Mouse (Mus musculus): ENCODE measurements at regions not wholly inside any gene's neighbourhood (a gene's known extent, or its start where the extent isn't known, plus 50 kb on each side); places are given as distances from the start of the nearest gene placed in this dataset.
A peak's percentile ranks its signal among the peaks of the same experiment; 100 is the strongest.

DNA sequence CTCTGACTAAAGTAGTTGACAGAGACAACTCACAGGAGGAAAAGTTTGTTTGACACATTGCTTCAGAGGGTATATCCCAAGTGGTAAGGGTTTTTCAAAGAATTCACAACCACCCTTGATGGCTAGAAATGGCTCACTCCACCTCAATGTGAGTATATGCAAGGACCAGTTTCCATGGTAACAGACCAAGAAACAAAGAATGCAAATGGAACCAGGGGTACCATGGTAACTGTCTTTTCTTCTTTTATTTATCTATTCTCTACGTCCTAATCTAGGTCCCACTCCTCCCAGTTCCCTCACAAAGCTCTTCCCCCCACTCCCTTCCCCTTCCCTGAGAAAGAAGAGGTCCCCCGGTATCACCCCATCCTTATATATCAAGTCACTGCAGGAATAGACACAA lies 57.5 kb downstream of the Ins1 start:
- Histone ChIP-seq H3K9ac (replicated peaks; ENCODE audit: low read depth, low read length) (no peak overlapping the region), H3K9me3 (ENCODE audit: control insufficient read depth, low read length) (no peaks in the 10 kb centered on the region), H3K4me3 (replicated peaks; ENCODE audit: low read length) (no peak overlapping the region), H3K36me3 (ENCODE audit: control insufficient read depth, insufficient read depth) (no peaks in the 10 kb centered on the region), H3K27me3 (replicated peaks; ENCODE audit: control insufficient read depth, insufficient read depth, low read length) (no peaks in the 10 kb centered on the region), H3K4me2 (ENCODE audit: low read length) (no peak overlapping the region), H3K27ac (ENCODE audit: low read length) (no peak overlapping the region), H3K4me1 (replicated peaks; ENCODE audit: control insufficient read depth, insufficient read depth, low read length) (no peaks in the 10 kb centered on the region)
- WGBS, result 19% methylated on average over 2 of the region's 2 CpGs
- no peak for ATAC-seq

DNA sequence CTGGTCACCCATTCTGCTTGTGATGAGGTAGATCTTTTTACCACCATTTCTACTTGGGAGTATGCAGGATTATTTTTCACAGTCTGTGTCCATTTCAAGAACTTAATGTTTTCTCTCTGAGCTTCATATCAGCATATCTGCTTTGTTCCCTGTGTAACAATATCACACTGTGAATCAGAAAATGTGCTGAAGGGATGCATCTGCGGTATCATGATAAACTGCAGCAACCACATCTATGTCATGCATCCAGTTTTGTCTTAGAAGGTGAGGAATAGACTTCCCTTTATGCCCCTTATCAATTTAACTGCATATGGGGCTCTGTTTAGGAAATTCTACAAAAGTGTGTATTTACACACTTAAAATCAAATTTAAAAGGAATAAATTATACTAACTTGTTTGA lies 67.3 kb downstream of the Ins1 start:
- Histone ChIP-seq H3K4me1 (replicated peaks; ENCODE audit: control insufficient read depth, insufficient read depth, low read length) (no peaks in the 10 kb centered on the region), H3K36me3 (ENCODE audit: control insufficient read depth, insufficient read depth) (no peaks in the 10 kb centered on the region), H3K27ac (ENCODE audit: low read length) (no peak overlapping the region), H3K9me3 (ENCODE audit: control insufficient read depth, low read length) (no peaks in the 10 kb centered on the region), H3K27me3 (replicated peaks; ENCODE audit: control insufficient read depth, insufficient read depth, low read length) (no peaks in the 10 kb centered on the region), H3K4me2 (ENCODE audit: low read length) (no peak overlapping the region), H3K4me3 (replicated peaks; ENCODE audit: low read length) (no peak overlapping the region), H3K9ac (replicated peaks; ENCODE audit: low read depth, low read length) (no peak overlapping the region)
- 100% methylated on average over 1 of the region's 1 CpGs for WGBS
- no peak for ATAC-seq

DNA sequence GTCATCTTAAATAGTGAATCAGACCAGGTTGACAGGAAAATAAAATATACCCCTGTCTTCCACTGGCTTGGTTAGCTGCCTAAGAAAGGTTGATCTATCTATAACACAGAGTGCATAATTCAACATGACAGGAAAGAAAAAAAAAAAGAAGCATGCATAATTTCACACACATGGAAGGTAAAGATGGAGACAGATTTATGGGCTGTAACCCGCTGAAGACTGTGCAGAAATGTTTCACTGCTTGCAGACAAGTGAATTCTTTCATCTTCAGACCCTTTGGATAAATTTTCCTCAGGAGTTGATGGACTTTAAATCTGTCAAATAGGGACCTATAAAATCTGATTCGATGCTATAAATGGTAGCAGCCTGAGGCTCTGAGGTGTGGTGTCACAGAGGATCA lies 91.1 kb downstream of the Ins1 start:
- Histone ChIP-seq H3K36me3 (ENCODE audit: control insufficient read depth, insufficient read depth) (no peaks in the 10 kb centered on the region), H3K4me2 (ENCODE audit: low read length) (no peak overlapping the region), H3K9me3 (ENCODE audit: control insufficient read depth, low read length) (no peaks in the 10 kb centered on the region), H3K27ac (ENCODE audit: low read length) (no peak overlapping the region), H3K9ac (replicated peaks; ENCODE audit: low read depth, low read length) (no peak overlapping the region), H3K4me1 (replicated peaks; ENCODE audit: control insufficient read depth, insufficient read depth, low read length) (no peaks in the 10 kb centered on the region), H3K4me3 (replicated peaks; ENCODE audit: low read length) (no peak overlapping the region), H3K27me3 (replicated peaks; ENCODE audit: control insufficient read depth, insufficient read depth, low read length) (no peaks in the 10 kb centered on the region)
- whole genome bisulfite sequencing, result 88% methylated on average over 2 of the region's 2 CpGs
- ATAC-seq, result no peak

DNA sequence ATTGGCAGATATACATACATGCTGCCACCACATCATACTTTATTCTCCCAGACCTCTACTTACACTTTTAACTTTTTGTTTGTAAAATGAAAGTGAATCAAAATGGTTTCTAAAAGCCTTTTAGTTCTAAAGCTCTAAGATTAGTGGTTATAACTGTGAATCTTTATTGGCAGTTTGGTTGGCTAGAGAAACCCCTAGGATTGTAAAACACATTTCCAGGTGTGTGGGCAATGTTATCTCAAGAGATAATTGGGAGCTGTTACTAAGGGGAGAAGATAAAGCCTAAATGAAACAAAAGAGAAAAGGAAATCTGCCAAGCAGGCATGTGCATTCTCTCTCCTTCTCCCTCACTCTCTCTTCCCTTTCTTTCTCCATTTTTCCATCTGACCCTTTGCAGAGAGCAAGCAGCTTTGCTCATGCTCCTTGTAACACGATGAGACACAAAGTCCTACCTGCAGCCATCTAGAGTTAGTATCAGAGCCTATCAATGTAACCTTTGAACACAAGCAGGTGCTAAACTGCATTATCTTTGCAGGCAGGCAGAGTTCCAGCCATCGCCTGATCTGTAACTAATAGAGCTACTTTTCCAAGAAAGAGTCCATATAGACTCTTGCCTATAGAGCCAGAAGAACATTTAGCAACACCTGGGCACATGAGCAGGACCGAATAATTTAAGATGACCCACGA lies 110.9 kb downstream of the Ins1 start:
- H3K27ac ChIP-seq (ENCODE audit: low read length), result no peak overlapping the region
- no peaks in the 10 kb centered on the region for H3K27me3 ChIP-seq (replicated peaks; ENCODE audit: control insufficient read depth, insufficient read depth, low read length)
- H3K4me3 ChIP-seq (replicated peaks; ENCODE audit: low read length), result no peak overlapping the region
- WGBS, result 84% methylated on average over 4 of the region's 4 CpGs
- H3K9me3 ChIP-seq (ENCODE audit: control insufficient read depth, low read length), result no peaks in the 10 kb centered on the region
- no peak overlapping the region for H3K9ac ChIP-seq (replicated peaks; ENCODE audit: low read depth, low read length)
- H3K4me1 ChIP-seq (replicated peaks; ENCODE audit: control insufficient read depth, insufficient read depth, low read length), result no peaks in the 10 kb centered on the region
- no peak for ATAC-seq
- H3K36me3 ChIP-seq (ENCODE audit: control insufficient read depth, insufficient read depth), result no peaks in the 10 kb centered on the region
- no peak overlapping the region for H3K4me2 ChIP-seq (ENCODE audit: low read length)

DNA sequence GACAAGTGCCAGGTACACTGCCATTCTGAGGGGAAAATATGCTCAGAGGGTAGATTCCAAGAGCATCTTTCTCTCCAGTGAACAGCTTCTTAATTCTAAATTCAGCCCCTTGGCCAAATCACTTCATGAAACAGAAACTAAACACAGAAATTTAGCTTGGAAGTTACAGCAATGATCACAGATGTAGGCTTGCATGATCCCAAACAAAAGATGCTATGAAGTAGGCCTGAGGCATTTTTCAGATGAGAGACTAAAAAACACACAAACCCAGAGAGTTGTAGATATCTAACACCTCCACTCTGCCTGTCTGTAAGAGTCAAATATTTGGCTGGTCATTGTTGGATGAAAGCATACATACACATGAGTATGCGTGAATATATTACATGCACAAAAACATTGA lies 142.6 kb downstream of the Ins1 start:
- Histone ChIP-seq H3K27me3 (replicated peaks; ENCODE audit: control insufficient read depth, insufficient read depth, low read length) (no peaks in the 10 kb centered on the region), H3K9ac (replicated peaks; ENCODE audit: low read depth, low read length) (no peak overlapping the region), H3K27ac (ENCODE audit: low read length) (no peak overlapping the region), H3K4me2 (ENCODE audit: low read length) (no peak overlapping the region), H3K36me3 (ENCODE audit: control insufficient read depth, insufficient read depth) (no peaks in the 10 kb centered on the region), H3K4me3 (replicated peaks; ENCODE audit: low read length) (no peak overlapping the region), H3K9me3 (ENCODE audit: control insufficient read depth, low read length) (no peaks in the 10 kb centered on the region), H3K4me1 (replicated peaks; ENCODE audit: control insufficient read depth, insufficient read depth, low read length) (no peaks in the 10 kb centered on the region)
- WGBS, result 88% methylated on average over 1 of the region's 1 CpGs
- peak; percentile 54; the same call in 1 of the 2 replicates for ATAC-seq

DNA sequence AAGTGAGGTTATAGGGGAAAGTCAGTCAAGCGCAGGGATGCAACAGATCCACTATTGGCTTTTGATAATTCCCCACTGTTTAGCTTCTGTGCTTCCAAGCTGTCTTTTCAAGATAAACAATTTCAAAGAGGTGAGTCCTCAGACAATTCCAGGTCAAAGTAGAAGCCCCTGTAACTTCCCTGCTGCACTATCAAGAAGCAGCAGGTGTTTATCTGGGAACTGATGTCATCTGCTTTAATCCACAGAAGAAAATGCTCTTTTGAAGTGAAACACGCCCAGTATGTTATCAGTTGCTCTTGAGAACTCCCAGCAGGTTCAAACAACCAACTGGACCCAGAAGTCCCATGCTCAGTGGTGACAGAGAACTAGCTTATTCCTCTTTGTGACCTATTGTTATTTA lies 164.7 kb downstream of the Ins1 start:
- no peak overlapping the region for H3K9ac ChIP-seq (replicated peaks; ENCODE audit: low read depth, low read length)
- H3K4me3 ChIP-seq (replicated peaks; ENCODE audit: low read length), result no peak overlapping the region
- no peak overlapping the region for H3K4me2 ChIP-seq (ENCODE audit: low read length)
- no peak overlapping the region for H3K27ac ChIP-seq (ENCODE audit: low read length)
- H3K27me3 ChIP-seq (replicated peaks; ENCODE audit: control insufficient read depth, insufficient read depth, low read length), result no peaks in the 10 kb centered on the region
- no peak for ATAC-seq
- no peaks in the 10 kb centered on the region for H3K4me1 ChIP-seq (replicated peaks; ENCODE audit: control insufficient read depth, insufficient read depth, low read length)
- WGBS, result 79% methylated on average over 2 of the region's 2 CpGs
- no peaks in the 10 kb centered on the region for H3K36me3 ChIP-seq (ENCODE audit: control insufficient read depth, insufficient read depth)
- H3K9me3 ChIP-seq (ENCODE audit: control insufficient read depth, low read length), result no peaks in the 10 kb centered on the region

- whole genome bisulfite sequencing, result 78% methylated on average over 4 of the region's 4 CpGs
- no peak overlapping the region for H3K4me2 ChIP-seq (ENCODE audit: low read length)
- no peaks in the 10 kb centered on the region for H3K9me3 ChIP-seq (ENCODE audit: control insufficient read depth, low read length)
- H3K4me1 ChIP-seq (replicated peaks; ENCODE audit: control insufficient read depth, insufficient read depth, low read length), result no peaks in the 10 kb centered on the region
- H3K4me3 ChIP-seq (replicated peaks; ENCODE audit: low read length), result no peak overlapping the region
- no peak overlapping the region for H3K9ac ChIP-seq (replicated peaks; ENCODE audit: low read depth, low read length)
- H3K36me3 ChIP-seq (ENCODE audit: control insufficient read depth, insufficient read depth), result no peaks in the 10 kb centered on the region
- ATAC-seq, result no peak
- no peaks in the 10 kb centered on the region for H3K27me3 ChIP-seq (replicated peaks; ENCODE audit: control insufficient read depth, insufficient read depth, low read length)
- no peak overlapping the region for H3K27ac ChIP-seq (ENCODE audit: low read length)
Observed at GRCm38 (mm10) chr19:52442523-52442922, 178.4 kb downstream of the Ins1 start.

- no peak overlapping the region for H3K4me2 ChIP-seq (ENCODE audit: low read length)
- no peaks in the 10 kb centered on the region for H3K4me1 ChIP-seq (replicated peaks; ENCODE audit: control insufficient read depth, insufficient read depth, low read length)
- H3K27ac ChIP-seq (ENCODE audit: low read length), result no peak overlapping the region
- no peaks in the 10 kb centered on the region for H3K36me3 ChIP-seq (ENCODE audit: control insufficient read depth, insufficient read depth)
- H3K27me3 ChIP-seq (replicated peaks; ENCODE audit: control insufficient read depth, insufficient read depth, low read length), result no peaks in the 10 kb centered on the region
- no peaks in the 10 kb centered on the region for H3K9me3 ChIP-seq (ENCODE audit: control insufficient read depth, low read length)
- no peak overlapping the region for H3K9ac ChIP-seq (replicated peaks; ENCODE audit: low read depth, low read length)
- no peak for ATAC-seq
- no peak overlapping the region for H3K4me3 ChIP-seq (replicated peaks; ENCODE audit: low read length)
- WGBS, result 92% methylated on average over 4 of the region's 4 CpGs
Observed at GRCm38 (mm10) chr19:52448931-52449330, 184.8 kb downstream of the Ins1 start.

GRCm38 (mm10) chr19:52449392-52449791 lies 185.3 kb downstream of the Ins1 start:
- Histone ChIP-seq H3K36me3 (ENCODE audit: control insufficient read depth, insufficient read depth) (no peaks in the 10 kb centered on the region), H3K4me1 (replicated peaks; ENCODE audit: control insufficient read depth, insufficient read depth, low read length) (no peaks in the 10 kb centered on the region), H3K4me3 (replicated peaks; ENCODE audit: low read length) (no peak overlapping the region), H3K4me2 (ENCODE audit: low read length) (no peak overlapping the region), H3K27ac (ENCODE audit: low read length) (no peak overlapping the region), H3K27me3 (replicated peaks; ENCODE audit: control insufficient read depth, insufficient read depth, low read length) (no peaks in the 10 kb centered on the region), H3K9ac (replicated peaks; ENCODE audit: low read depth, low read length) (no peak overlapping the region), H3K9me3 (ENCODE audit: control insufficient read depth, low read length) (no peaks in the 10 kb centered on the region)
- ATAC-seq, result no peak
- 56% methylated on average over 4 of the region's 4 CpGs for WGBS
